Mouse (Mus musculus) G1E (cell line): ENCODE data around the gene Tuba8. TPM values are rescaled to one million over a fixed set of nuclear protein-coding genes. Genes with fewer than 3 reads are reported as not detected.

Experiments used
- ATAC-seq: 2 replicates; pipeline ENCODE4 v1.8.0; 2016; ENCODE audit warnings: mild to moderate bottlenecking; ENCODE audit not compliant: insufficient number of reproducible peaks, poor library complexity, low FRiP score, severe bottlenecking; ENCODE audit errors: extremely low read depth
- DNase-seq: peaks from one replicate; pipeline ENCODE4 v3.0.0; 2012; ENCODE audit warnings: low spot score
- H3K27me3 ChIP-seq: 2 replicates; pipeline ENCODE4 v1.6.1; 2012; ENCODE audit warnings: mild to moderate bottlenecking, low read length, inconsistent platforms; ENCODE audit not compliant: insufficient read depth
- H3K36me3 ChIP-seq: replicated peaks from 2 replicates; pipeline ENCODE3; 2012; ENCODE audit warnings: mild to moderate bottlenecking, inconsistent platforms
- H3K4me1 ChIP-seq: 2 replicates; pipeline ENCODE4 v1.6.1; 2012; ENCODE audit warnings: low read depth, low read length, inconsistent platforms, mixed read lengths; ENCODE audit not compliant: insufficient read depth
- H3K4me3 ChIP-seq: 2 replicates; pipeline ENCODE4 v1.5.1; 2012; ENCODE audit warnings: low read depth, mild to moderate bottlenecking, inconsistent platforms, low read length, moderate library complexity, mixed read lengths
- H3K9me3 ChIP-seq: replicated peaks from 2 replicates; pipeline ENCODE4 v1.6.1; 2012; ENCODE audit warnings: inconsistent platforms
- CTCF ChIP-seq: IDR thresholded peaks from 2 replicates; pipeline ENCODE4 v1.5.1; 2012; ENCODE audit warnings: low read depth, low read length, inconsistent platforms, mixed read lengths
- GATA1 ChIP-seq: IDR thresholded peaks from 2 replicates; pipeline ENCODE4 v1.6.1; 2012; ENCODE audit warnings: borderline replicate concordance, low read length, inconsistent platforms, mixed read lengths
- GATA2 ChIP-seq: IDR thresholded peaks from 2 replicates; pipeline ENCODE4 v1.6.1; 2012; ENCODE audit warnings: low read depth, low read length, inconsistent platforms, borderline replicate concordance
- POLR2AphosphoS5 ChIP-seq: IDR thresholded peaks from 2 replicates; pipeline ENCODE4 v1.6.1; 2012; ENCODE audit warnings: low read depth, low read length, inconsistent platforms; ENCODE audit not compliant: insufficient replicate concordance
- TAL1 ChIP-seq: conservative IDR thresholded peaks from 2 replicates; pipeline ENCODE4 v1.6.1; 2012; ENCODE audit warnings: low read depth, low read length, inconsistent platforms, mixed read lengths
- polyA plus RNA-seq: library from polyadenylated mRNA; stranded (reverse); fragments of >175 nt; gene quantifications from 2 replicates; pipeline ENCODE4 v1.2.3, GENCODE M21; 2012
- total RNA-seq, 2 experiments: library from RNA; stranded (forward) in 1 of 2; stranded (reverse) in 1 of 2; fragments of 200-1000 nt in 1 of 2; fragments of >200 nt in 1 of 2; fragmentation: Nextera tagmentation in 1 of 2; gene quantifications; 2 replicates each; pipeline ENCODE4 v1.2.3; 2014 to 2017

The Tuba8 gene
- total RNA-seq (2014; fragmentation: Nextera tagmentation) (not detected in 2 replicates), total RNA-seq (2017) (0.38 and 0.58 TPM in 2 replicates), polyA plus RNA-seq (0.03 TPM in 1 of 2 replicates, not detected in the other)

DNA sequence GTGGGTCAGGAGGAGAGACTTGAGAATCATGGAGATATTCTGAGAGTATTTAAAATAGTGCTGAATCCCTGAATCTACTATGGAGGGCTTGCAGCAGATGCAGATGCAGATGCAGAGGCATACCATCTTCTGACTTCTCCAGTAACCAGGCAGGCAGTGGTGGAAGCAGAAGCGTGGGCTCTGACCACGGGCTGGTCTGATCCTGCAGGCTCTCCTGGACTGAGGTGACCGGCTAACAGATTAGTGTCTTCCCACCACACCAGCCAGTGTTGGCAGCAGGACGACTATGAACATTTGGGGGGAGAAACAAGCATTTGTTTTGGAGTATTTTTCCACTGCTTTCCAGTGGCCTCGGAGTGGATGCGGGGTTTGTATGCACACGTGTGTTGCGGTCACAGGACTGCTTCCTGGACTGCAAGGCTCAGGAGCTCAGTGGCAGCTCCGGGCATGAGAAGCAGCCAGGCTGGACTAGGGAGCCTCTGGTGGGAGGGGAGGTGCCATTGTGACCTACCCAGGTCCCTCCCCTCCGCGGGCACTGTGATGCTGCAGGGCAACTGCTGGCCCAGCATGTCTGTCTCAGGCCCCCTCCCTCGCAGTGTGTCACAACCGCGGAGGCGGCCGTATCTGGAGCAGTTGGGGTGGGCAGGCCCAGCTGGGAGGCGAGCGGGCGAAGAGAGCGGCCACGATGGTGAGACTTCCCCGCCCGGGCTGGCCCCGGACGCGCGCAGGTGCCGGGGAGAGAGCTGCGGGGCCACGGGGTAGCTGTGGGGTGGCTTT lies at the start of gene Tuba8:
Tuba8 (plus strand) TSS at position 548 of the 777 bp plus-strand sequence.
- peaks cover 4% of the 10 kb centered on the region for H3K9me3 ChIP-seq
- no peaks in the 10 kb centered on the region for H3K36me3 ChIP-seq
- no peak for TF ChIP-seq CTCF
- no peak for TF ChIP-seq POLR2AphosphoS5
- TF ChIP-seq GATA1 = no peak
- no peak for TF ChIP-seq TAL1
- TF ChIP-seq GATA2 = no peak
- no peak for ATAC-seq
- no peak for DNase-seq
- H3K4me3 ChIP-seq = no peak within 1 kb of the TSS
- H3K27me3 ChIP-seq = peaks cover 26% of the 10 kb centered on the region
- peaks cover 13% of the 10 kb centered on the region for H3K4me1 ChIP-seq

DNA sequence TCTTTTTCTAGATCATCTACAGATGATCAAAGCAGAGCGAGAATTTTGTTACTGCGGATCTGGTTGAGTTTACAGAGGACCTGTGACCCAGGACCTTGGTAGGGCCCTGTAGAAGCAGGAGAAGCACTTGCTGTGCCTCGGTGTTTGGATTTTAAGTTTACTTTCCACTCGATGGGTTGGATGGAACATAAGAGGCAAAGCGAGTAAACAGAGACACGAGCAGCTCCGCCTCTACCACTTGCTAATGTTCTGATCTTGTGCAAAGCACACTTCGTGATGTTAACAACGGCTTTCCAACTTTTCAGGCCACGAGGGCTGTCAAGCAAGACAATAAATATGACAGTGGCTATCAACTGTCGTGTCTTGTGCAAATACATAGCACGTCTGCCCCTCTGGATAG lies 47.9 kb upstream of the Tuba8 start:
- DNase-seq = no peak
- H3K9me3 ChIP-seq = no peaks in the 10 kb centered on the region
- no peaks in the 10 kb centered on the region for H3K36me3 ChIP-seq
- H3K27me3 ChIP-seq = peaks cover 65% of the 10 kb centered on the region
- no peak for ATAC-seq
- no peak for TF ChIP-seq CTCF
- TF ChIP-seq TAL1 = no peak
- TF ChIP-seq GATA2 = no peak
- no peak for TF ChIP-seq GATA1
- TF ChIP-seq POLR2AphosphoS5 = no peak
- no peaks in the 10 kb centered on the region for H3K4me1 ChIP-seq
- no peak overlapping the region for H3K4me3 ChIP-seq

DNA sequence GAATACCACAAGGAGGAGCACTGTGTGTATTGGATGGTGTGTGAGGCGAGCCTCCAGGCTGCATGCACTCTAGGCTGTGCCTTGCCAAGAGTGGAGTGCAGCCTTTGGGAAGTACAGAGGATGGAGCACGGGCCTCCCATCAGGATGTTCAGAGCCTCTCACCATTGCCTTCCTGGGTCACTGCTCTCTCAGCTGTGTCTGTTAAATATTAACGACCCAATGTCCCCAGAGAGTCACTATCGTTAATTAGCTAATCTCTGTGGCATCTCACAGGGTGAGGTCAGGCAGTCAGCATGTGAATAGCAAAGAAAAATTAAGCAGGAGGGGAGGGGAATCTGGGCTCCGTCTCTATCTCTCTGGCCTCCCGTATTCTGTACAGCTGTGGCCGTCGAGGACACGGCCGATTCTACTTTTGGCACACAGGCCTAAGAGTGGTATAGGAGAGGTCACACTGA lies 44.4 kb upstream of the Tuba8 start:
- TF ChIP-seq CTCF = no peak
- no peak for TF ChIP-seq POLR2AphosphoS5
- no peak for TF ChIP-seq GATA1
- no peak for TF ChIP-seq GATA2
- no peak for TF ChIP-seq TAL1
- ATAC-seq (no peak), DNase-seq (no peak)
- Histone ChIP-seq H3K9me3 (no peaks in the 10 kb centered on the region), H3K4me3 (no peak overlapping the region), H3K4me1 (no peaks in the 10 kb centered on the region), H3K27me3 (peaks cover 69% of the 10 kb centered on the region), H3K36me3 (no peaks in the 10 kb centered on the region)

- ATAC-seq (no peak), DNase-seq (no peak)
- TF ChIP-seq GATA2 (no peak), POLR2AphosphoS5 (no peak), TAL1 (no peak), CTCF (no peak)
- Histone ChIP-seq H3K27me3 (peaks cover 67% of the 10 kb centered on the region), H3K4me3 (no peak overlapping the region), H3K4me1 (no peaks in the 10 kb centered on the region), H3K9me3 (no peaks in the 10 kb centered on the region), H3K36me3 (no peaks in the 10 kb centered on the region)
Observed at GRCm38 (mm10) chr6:121167381-121167975, 43.0 kb upstream of the Tuba8 start.

- TF ChIP-seq GATA2 (no peak), CTCF (no peak), TAL1 (no peak), GATA1 (no peak)
- peaks cover 79% of the 10 kb centered on the region for H3K27me3 ChIP-seq
- ATAC-seq = no peak
- DNase-seq = no peak
- no peaks in the 10 kb centered on the region for H3K9me3 ChIP-seq
- no peak overlapping the region for H3K4me3 ChIP-seq
- no peaks in the 10 kb centered on the region for H3K36me3 ChIP-seq
- H3K4me1 ChIP-seq = peaks cover 3% of the 10 kb centered on the region
Observed at GRCm38 (mm10) chr6:121171102-121171501, 39.4 kb upstream of the Tuba8 start.

GRCm38 (mm10) chr6:121173471-121173870 lies 37.0 kb upstream of the Tuba8 start:
- DNase-seq (no peak), ATAC-seq (no peak)
- Histone ChIP-seq H3K4me3 (no peak overlapping the region), H3K36me3 (no peaks in the 10 kb centered on the region), H3K27me3 (peaks cover 80% of the 10 kb centered on the region), H3K4me1 (peaks cover 14% of the 10 kb centered on the region), H3K9me3 (no peaks in the 10 kb centered on the region)
- TF ChIP-seq GATA1 (no peak), TAL1 (no peak), GATA2 (no peak), POLR2AphosphoS5 (no peak), CTCF (no peak)
